Mouse (Mus musculus) CH12.LX (cell line): ENCODE measurements around the gene Adam12. TPM values are rescaled to one million over a fixed set of nuclear protein-coding genes. Genes with fewer than 3 reads are reported as not detected.

ENCODE experiments used
- DNase-seq: peaks from one replicate; pipeline ENCODE4 v3.0.0-alpha.2; 2013; ENCODE audit errors: extremely low read depth
- H3K27ac ChIP-seq: 2 replicates; pipeline ENCODE4 v1.5.1; 2012; ENCODE audit warnings: low read depth, mild to moderate bottlenecking, control low read depth, moderate library complexity; ENCODE audit not compliant: insufficient read depth
- H3K27me3 ChIP-seq: replicated peaks from 2 replicates; pipeline ENCODE3; 2012; ENCODE audit warnings: inconsistent platforms
- H3K36me3 ChIP-seq, 2 experiments: replicated peaks in 1 of 2; 2 replicates each; pipeline versions ENCODE3 to v1.6.1; 2012; ENCODE audit warnings: inconsistent platforms in 1 of 2, low read length in 1 of 2, mild to moderate bottlenecking in 1 of 2, mixed read lengths in 1 of 2, moderate library complexity in 1 of 2; ENCODE audit not compliant: control insufficient read depth in 1 of 2, insufficient read depth in 1 of 2
- H3K4me1 ChIP-seq, 2 experiments: 2 replicates each; pipeline ENCODE4 v1.6.1; 2012; ENCODE audit warnings: inconsistent platforms in 1 of 2, moderate library complexity in 1 of 2; ENCODE audit not compliant: insufficient read depth in 2 of 2, control insufficient read depth in 1 of 2
- H3K4me2 ChIP-seq: 2 replicates; pipeline ENCODE4 v1.6.1; 2012; ENCODE audit warnings: low read depth, mild to moderate bottlenecking, control low read depth; ENCODE audit not compliant: poor library complexity, insufficient read depth, severe bottlenecking
- H3K4me3 ChIP-seq, 3 experiments: fragments of 150-350 bp in 1 of 3; sonication (generic) in 1 of 3; replicated peaks in 1 of 3; 2 replicates each; pipeline versions ENCODE3 to v1.5.1; 2011 to 2012; ENCODE audit warnings: low read depth in 2 of 3, low read length in 2 of 3, mild to moderate bottlenecking in 2 of 3, moderate library complexity in 2 of 3, control low read depth in 1 of 3, improper control_type of control experiment in 1 of 3, inconsistent platforms in 1 of 3, mixed read lengths in 1 of 3; ENCODE audit not compliant: poor library complexity in 1 of 3
- H3K79me2 ChIP-seq: replicated peaks from 2 replicates; pipeline ENCODE4 v1.6.1; 2012; ENCODE audit warnings: mild to moderate bottlenecking, moderate library complexity; ENCODE audit not compliant: control insufficient read depth, poor library complexity, insufficient read depth, severe bottlenecking; ENCODE audit errors: extremely low read depth
- H3K9ac ChIP-seq: 2 replicates; pipeline ENCODE4 v1.6.1; 2012; ENCODE audit warnings: low read depth, mild to moderate bottlenecking, control low read depth, moderate library complexity; ENCODE audit not compliant: insufficient read depth
- H3K9me3 ChIP-seq: replicated peaks from 2 replicates; pipeline ENCODE3; 2012; ENCODE audit warnings: low read length, inconsistent platforms, mixed read lengths
- BHLHE40 ChIP-seq: IDR thresholded peaks from 2 replicates; pipeline ENCODE4 v1.6.1; 2011; ENCODE audit warnings: mild to moderate bottlenecking, low read depth, low read length, improper control_type of control experiment
- CHD1 ChIP-seq: IDR thresholded peaks from 2 replicates; pipeline ENCODE4 v1.6.1; 2012; ENCODE audit warnings: low read depth, low read length, improper control_type of control experiment, inconsistent platforms
- CHD2 ChIP-seq: IDR thresholded peaks from 2 replicates; pipeline ENCODE4 v1.6.1; 2011; ENCODE audit warnings: low read length, improper control_type of control experiment
- E2F4 ChIP-seq: IDR thresholded peaks from 2 replicates; pipeline ENCODE4 v1.6.1; 2011; ENCODE audit warnings: low read depth, low read length, improper control_type of control experiment; ENCODE audit not compliant: insufficient replicate concordance
- ELF1 ChIP-seq: IDR thresholded peaks from 2 replicates; pipeline ENCODE4 v1.6.1; 2014; ENCODE audit warnings: low read depth, mild to moderate bottlenecking, inconsistent platforms, low read length, improper control_type of control experiment
- EP300 ChIP-seq: IDR thresholded peaks from 2 replicates; pipeline ENCODE4 v1.6.1; 2011; ENCODE audit warnings: low read length, improper control_type of control experiment
- GABPA ChIP-seq: IDR thresholded peaks from 2 replicates; pipeline ENCODE4 v1.6.1; 2012; ENCODE audit warnings: low read depth, low read length, improper control_type of control experiment, inconsistent platforms; ENCODE audit not compliant: insufficient replicate concordance
- HCFC1 ChIP-seq: IDR thresholded peaks from 2 replicates; pipeline ENCODE4 v1.6.1; 2012; ENCODE audit warnings: low read depth, mild to moderate bottlenecking, inconsistent platforms, low read length, improper control_type of control experiment
- JUND ChIP-seq: conservative IDR thresholded peaks from 2 replicates; pipeline ENCODE4 v1.6.1; 2011; ENCODE audit warnings: low read depth, low read length, improper control_type of control experiment
- KAT2A ChIP-seq: IDR thresholded peaks from 2 replicates; pipeline ENCODE4 v1.6.1; 2012; ENCODE audit warnings: low read length, improper control_type of control experiment, inconsistent platforms; ENCODE audit not compliant: insufficient replicate concordance
- MAZ ChIP-seq: IDR thresholded peaks from 2 replicates; pipeline ENCODE4 v1.6.1; 2012; ENCODE audit warnings: low read depth, mild to moderate bottlenecking, inconsistent platforms, low read length, improper control_type of control experiment, moderate library complexity
- MXI1 ChIP-seq: IDR thresholded peaks from 2 replicates; pipeline ENCODE4 v1.6.1; 2011; ENCODE audit warnings: mild to moderate bottlenecking, low read depth, low read length, improper control_type of control experiment
- SIN3A ChIP-seq: IDR thresholded peaks from 2 replicates; pipeline ENCODE4 v1.6.1; 2012; ENCODE audit warnings: low read length, improper control_type of control experiment, inconsistent platforms
- ZC3H11A ChIP-seq: IDR thresholded peaks from 2 replicates; pipeline ENCODE4 v1.6.1; 2012; ENCODE audit warnings: low read depth, mild to moderate bottlenecking, inconsistent platforms, low read length, improper control_type of control experiment
- ZMIZ1 ChIP-seq: IDR thresholded peaks from 2 replicates; pipeline ENCODE4 v1.6.1; 2012; ENCODE audit warnings: low read depth, mild to moderate bottlenecking, inconsistent platforms, low read length, improper control_type of control experiment
- dilution Hi-C: fragments of 300-500 bp; cut with MboI; formaldehyde crosslinking; loops from 2 replicates; pipeline ENCODE4 v1.14.3; 2020; ENCODE audit warnings: low sequenced_read_pairs; ENCODE audit not compliant: extremely low pct_unique_long_range_greater_than_20kb, extremely low pct_ligation_motif_present
- in situ Hi-C: fragments of 300-500 bp; cut with MboI; formaldehyde crosslinking; loops from 3 replicates; pipeline ENCODE4 v1.14.3; 2019; ENCODE audit warnings: low sequenced_read_pairs, low pct_ligation_motif_present, low pct_unique_long_range_greater_than_20kb, mixed read lengths
- polyA plus RNA-seq: library from polyadenylated mRNA; unstranded; fragments of >175 nt; gene quantifications from 2 replicates; pipeline ENCODE4 v1.2.1, GENCODE M21; 2012; ENCODE audit warnings: low read depth; ENCODE audit not compliant: insufficient read length
- total RNA-seq, 2 experiments: library from RNA; depleted of rRNA; stranded (reverse); fragments of 300-350 nt in 1 of 2; fragments of >200 nt in 1 of 2; gene quantifications; 2 replicates each; pipeline ENCODE4 v1.2.3; 2012 to 2014

Adam12 gene
- total and polyA plus RNA-seq, 3 experiments: not detected

DNA sequence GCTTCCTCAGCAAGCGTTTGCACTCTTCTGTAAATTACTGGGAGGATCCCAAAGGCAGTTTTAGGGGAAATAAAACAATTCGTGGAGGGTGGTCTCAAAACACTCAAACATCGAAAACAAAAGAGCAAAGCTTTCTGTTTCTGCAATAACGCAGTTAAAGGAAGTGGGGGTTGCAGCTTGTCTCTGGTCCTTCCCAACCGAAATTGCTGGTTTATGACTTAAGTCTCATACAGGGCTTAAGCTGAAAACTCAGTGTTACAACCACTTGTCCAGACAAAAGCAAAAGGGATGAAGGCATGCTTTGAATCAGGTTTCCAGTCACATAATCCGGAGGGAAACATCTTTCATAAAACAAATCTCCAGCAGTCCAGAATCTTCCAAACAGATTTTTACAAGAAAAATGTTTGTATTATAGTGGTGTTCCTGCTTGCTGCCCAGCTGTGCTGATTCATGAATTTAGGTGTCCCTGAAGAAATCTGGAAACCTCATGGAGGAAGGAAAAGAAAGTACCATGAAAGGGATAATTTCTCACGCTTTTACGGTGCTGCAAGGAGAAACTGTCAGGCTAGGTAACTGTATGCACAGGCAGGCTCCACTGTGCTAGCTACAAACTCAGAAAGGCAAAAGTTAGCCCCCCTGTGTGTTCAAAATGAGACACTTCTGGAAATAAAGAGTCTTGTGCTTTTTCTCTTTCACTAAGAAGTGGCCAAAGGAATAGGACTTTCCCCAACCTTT, 255.4 kb downstream of the Adam12 start:
- H3K36me3 ChIP-seq: no peaks in the 10 kb centered on the region
- no peak overlapping the region for H3K4me2 ChIP-seq
- peaks cover 39% of the 10 kb centered on the region for H3K9me3 ChIP-seq
- TF ChIP-seq ZMIZ1 (no peak), KAT2A (no peak), HCFC1 (no peak), SIN3A (no peak)
- H3K27me3 ChIP-seq: peaks cover 2% of the 10 kb centered on the region
- no peak overlapping the region for H3K9ac ChIP-seq
- H3K79me2 ChIP-seq: no peaks in the 10 kb centered on the region
- dilution Hi-C loops (no loop called here), in situ Hi-C loops (no loop called here)
- no peaks in the 10 kb centered on the region for H3K4me1 ChIP-seq
- DNase-seq: no peak
- H3K27ac ChIP-seq: no peak overlapping the region
- H3K4me3 ChIP-seq: no peak overlapping the region

DNA sequence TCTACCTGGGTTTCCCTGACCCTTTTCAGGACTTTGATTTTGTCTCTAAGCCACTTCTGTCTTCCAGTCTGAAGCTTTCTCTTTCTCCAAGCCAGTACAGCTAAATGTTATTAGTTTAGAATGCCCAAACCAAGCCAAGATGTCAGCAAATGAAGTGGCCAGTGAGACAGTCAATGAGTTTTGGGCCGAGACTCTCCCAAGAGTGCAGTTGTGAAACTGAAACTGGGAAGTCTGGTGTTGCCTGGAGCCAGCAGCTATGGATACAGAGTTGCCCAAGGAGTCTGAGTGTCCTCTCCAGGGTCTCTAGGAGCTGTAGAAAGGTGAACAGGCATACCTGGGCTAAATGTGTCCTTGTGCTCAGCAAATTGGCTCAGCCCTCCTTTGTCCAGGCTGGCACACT, 260.9 kb downstream of the Adam12 start:
- in situ Hi-C loops: no loop called here
- Histone ChIP-seq H3K4me3 (no peak overlapping the region), H3K27ac (no peak overlapping the region), H3K9ac (no peak overlapping the region), H3K4me2 (no peak overlapping the region), H3K27me3 (peaks cover 13% of the 10 kb centered on the region), H3K36me3 (no peaks in the 10 kb centered on the region), H3K4me1 (no peaks in the 10 kb centered on the region)
- DNase-seq: no peak
- dilution Hi-C loops: no loop called here
- no peak for TF ChIP-seq MXI1
- no peak for TF ChIP-seq E2F4
- TF ChIP-seq ZC3H11A: no peak
- no peak for TF ChIP-seq ELF1
- no peak for TF ChIP-seq EP300
- no peak for TF ChIP-seq CHD2
- no peak for TF ChIP-seq MAZ
- no peak for TF ChIP-seq CHD1
- TF ChIP-seq BHLHE40: no peak
- TF ChIP-seq JUND: no peak
- no peak for TF ChIP-seq GABPA
- TF ChIP-seq, all 38 proteins: peak for 0
- Histone ChIP-seq H3K9me3 (peaks cover 42% of the 10 kb centered on the region), H3K79me2 (no peaks in the 10 kb centered on the region)
